12 mouse cellular contexts compared by ENCODE assay signal in the genomic region with DNA sequence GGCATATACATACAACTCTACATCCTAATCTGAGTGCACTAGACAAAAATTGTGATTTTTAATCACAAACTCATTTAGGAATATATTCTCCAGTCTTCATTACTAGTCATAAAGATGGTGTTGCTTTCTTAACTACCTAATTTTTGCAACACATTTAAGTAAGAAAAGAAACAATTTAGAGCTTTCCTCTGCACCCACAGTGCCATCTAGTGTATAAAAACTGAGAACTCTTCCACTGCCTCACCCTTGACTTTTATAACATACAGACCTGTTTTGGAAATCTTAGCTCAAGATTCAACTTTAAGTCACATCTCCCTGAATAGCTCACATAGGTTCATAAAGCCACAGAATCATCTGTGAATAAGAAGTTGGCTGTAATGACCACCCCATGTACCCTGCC.
A peak's percentile ranks its signal among the peaks of the same experiment; 100 is the strongest.
DNase-seq lines count a peak whose midpoint lies in the region; ATAC-seq and TF ChIP-seq lines count a peak whose summit lies in the region.
"Had no signal": no experiment of that assay in that cellular context is flagged by ENCODE, and none has a peak within 500 bp of the region (broad histone marks: within the 10 kb centered on the region; RNA-seq: fewer than 3 reads in every experiment).

No protein-coding gene starts in this region.

- H3K4me3 ChIP-seq in forebrain, embryonic 14.5 days (ENCODE audit: low read depth, low read length): no peak overlapping the region
- no peak overlapping the region for H3K4me3 ChIP-seq in forebrain, embryonic 15.5 days
- H3K4me3 ChIP-seq: limb, embryonic 12.5 days had no signal

- TF ChIP-seq POLR2A in brain, embryonic 14.5 days (IDR thresholded peaks at IDR 0.05; ENCODE audit: borderline replicate concordance, extremely low read depth, insufficient read depth, insufficient read length, poor library complexity, severe bottlenecking): no peak

- H3K9ac ChIP-seq in forebrain, embryonic 14.5 days (ENCODE audit: low read length): no peak overlapping the region
- H3K9ac ChIP-seq in forebrain, embryonic 15.5 days (replicated peaks): no peak overlapping the region
- H3K9ac ChIP-seq: limb, embryonic 12.5 days had no signal

- H3K9me3 ChIP-seq in forebrain, embryonic 14.5 days (replicated peaks; ENCODE audit: control insufficient read depth, low read length): no peaks in the 10 kb centered on the region
- H3K9me3 ChIP-seq in forebrain, embryonic 15.5 days: no peaks in the 10 kb centered on the region
- H3K9me3 ChIP-seq: limb, embryonic 12.5 days had no signal

- DNase-seq in forebrain, embryonic 14.5 days (ENCODE audit: low spot score): peak; percentile 11
- peak; percentile 2 for DNase-seq in kidney, postnatal 14 days
- DNase-seq in kidney, adult 11 months: no peak
- DNase-seq in 3T3-L1 (ENCODE audit: low read depth, low spot score): peak; percentile 67
- DNase-seq in brain, embryonic 14.5 days (ENCODE audit: low read depth): peak; percentile 20
- no peak for DNase-seq in adrenal gland, adult 2 months
- no peak for DNase-seq in right cerebral cortex, postnatal 14 days
- DNase-seq: lung, postnatal 14 days; right cerebral cortex, postnatal 4 days had no signal

- H3K27me3 ChIP-seq in forebrain, embryonic 14.5 days (replicated peaks; ENCODE audit: control insufficient read depth, insufficient read depth, low read length): no peaks in the 10 kb centered on the region
- no peaks in the 10 kb centered on the region for H3K27me3 ChIP-seq in forebrain, embryonic 15.5 days
- H3K27me3 ChIP-seq: limb, embryonic 12.5 days had no signal

- H3K27ac ChIP-seq in forebrain, embryonic 14.5 days (ENCODE audit: low read depth, low read length): no peak overlapping the region
- no peak overlapping the region for H3K27ac ChIP-seq in forebrain, embryonic 15.5 days (replicated peaks)
- H3K27ac ChIP-seq: limb, embryonic 12.5 days had no signal

- H3K36me3 ChIP-seq in forebrain, embryonic 14.5 days (ENCODE audit: control insufficient read depth, insufficient read depth, low read length): no peaks in the 10 kb centered on the region
- no peaks in the 10 kb centered on the region for H3K36me3 ChIP-seq in forebrain, embryonic 15.5 days
- H3K36me3 ChIP-seq: limb, embryonic 12.5 days had no signal

- H3K4me2 ChIP-seq in forebrain, embryonic 14.5 days (ENCODE audit: low read length): no peak overlapping the region
- no peak overlapping the region for H3K4me2 ChIP-seq in forebrain, embryonic 15.5 days (replicated peaks)
- H3K4me2 ChIP-seq: limb, embryonic 12.5 days had no signal

- no peak for TF ChIP-seq CTCF in brain, embryonic 14.5 days (IDR thresholded peaks at IDR 0.05; ENCODE audit: borderline replicate concordance, extremely low read depth, insufficient read depth, insufficient read length)

- ATAC-seq in forebrain, embryonic 14.5 days: no peak
- no peak for ATAC-seq in forebrain, embryonic 15.5 days (replicated peaks)
- ATAC-seq: CD4-positive, CD25-positive, alpha-beta regulatory T cell, adult 4 months had no signal

- no peaks in the 10 kb centered on the region for H3K4me1 ChIP-seq in forebrain, embryonic 14.5 days (ENCODE audit: control insufficient read depth, insufficient read depth, low read length)
- no peaks in the 10 kb centered on the region for H3K4me1 ChIP-seq in forebrain, embryonic 15.5 days
- H3K4me1 ChIP-seq: limb, embryonic 12.5 days had no signal

Comparison
In these comparisons a context has a peak if more than half of its experiments do, and no peak if none do; other contexts are left out.
1. DNase-seq: peak in forebrain, embryonic 14.5 days (single experiment), kidney, postnatal 14 days (single experiment), 3T3-L1 (single experiment) and brain, embryonic 14.5 days (single experiment); none in kidney, adult 11 months (single experiment), adrenal gland, adult 2 months (single experiment) and right cerebral cortex, postnatal 14 days (single experiment).